Mouse (Mus musculus) hindbrain, embryonic 16.5 days (tissue): ENCODE measurements around the gene Cox5a. TPM values are rescaled to one million over a fixed set of nuclear protein-coding genes. Genes with fewer than 3 reads are reported as not detected.

Experiments
- ATAC-seq: fragments of 200-750 bp; cut with Nextera tagmentation; 2 replicates; pipeline ENCODE4 v1.8.0; 2017; ENCODE audit warnings: moderate TSS enrichment, moderate library complexity
- H3K27ac ChIP-seq: fragments of 300-500 bp; sonication (generic); 2 replicates; pipeline ENCODE4 v1.5.1; 2014; ENCODE audit warnings: low read depth, mild to moderate bottlenecking, control low read depth, low read length, moderate library complexity
- H3K27me3 ChIP-seq: fragments of 300-500 bp; sonication (generic); replicated peaks from 2 replicates; pipeline ENCODE4 v1.6.1; 2014; ENCODE audit warnings: low read length; ENCODE audit not compliant: control insufficient read depth, insufficient read depth
- H3K36me3 ChIP-seq: fragments of 300-500 bp; sonication (generic); 2 replicates; pipeline ENCODE4 v1.6.1; 2014; ENCODE audit warnings: mild to moderate bottlenecking, low read length, moderate library complexity, mixed read lengths; ENCODE audit not compliant: control insufficient read depth, insufficient read depth
- H3K4me1 ChIP-seq: fragments of 300-500 bp; sonication (generic); 2 replicates; pipeline ENCODE4 v1.6.1; 2014; ENCODE audit warnings: low read depth, low read length; ENCODE audit not compliant: control insufficient read depth, insufficient read depth
- H3K4me2 ChIP-seq: fragments of 300-500 bp; sonication (generic); 2 replicates; pipeline ENCODE4 v1.6.1; 2014; ENCODE audit warnings: mild to moderate bottlenecking, low read length, control low read depth, moderate library complexity
- H3K4me3 ChIP-seq: fragments of 300-500 bp; sonication (generic); 2 replicates; pipeline ENCODE4 v1.5.1; 2014; ENCODE audit warnings: mild to moderate bottlenecking, low read length, control low read depth, moderate library complexity
- H3K9ac ChIP-seq: fragments of 300-500 bp; sonication (generic); 2 replicates; pipeline ENCODE4 v1.6.1; 2014; ENCODE audit warnings: low read depth, mild to moderate bottlenecking, control low read depth, low read length, moderate library complexity
- H3K9me3 ChIP-seq: fragments of 300-500 bp; sonication (generic); 2 replicates; pipeline ENCODE4 v1.6.1; 2014; ENCODE audit warnings: mild to moderate bottlenecking, low read length, moderate library complexity; ENCODE audit not compliant: control insufficient read depth
- WGBS: fragments of 180-500 bp; shearing (Covaris S2); extraction: QIAGEN DNeasy Blood & Tissue Kit; methylation state at CpG from one replicate; pipeline ENCODE4 v1.1.7; 2014; 5-methylcytosine and 5-hydroxymethylcytosine counted together
- polyA plus RNA-seq: library from polyadenylated mRNA; unstranded; fragments of >200 nt; fragmentation: Nextera tagmentation; extraction: Ambion mirVana; gene quantifications from 2 replicates; pipeline ENCODE4 v1.2.1, GENCODE M21; 2015

Gene Cox5a
- polyA plus RNA-seq, 1 experiment from 2014 or later: 1,047 TPM

- H3K27ac ChIP-seq: peak overlapping the region; percentile 95; the same call in 1 of the 2 replicates
- WGBS: 39% methylated on average over 7 of the region's 7 CpGs
- ATAC-seq: no peak
Observed at GRCm38 (mm10) chr9:57522114-57522860, 1.2 kb downstream of the Cox5a start.

DNA sequence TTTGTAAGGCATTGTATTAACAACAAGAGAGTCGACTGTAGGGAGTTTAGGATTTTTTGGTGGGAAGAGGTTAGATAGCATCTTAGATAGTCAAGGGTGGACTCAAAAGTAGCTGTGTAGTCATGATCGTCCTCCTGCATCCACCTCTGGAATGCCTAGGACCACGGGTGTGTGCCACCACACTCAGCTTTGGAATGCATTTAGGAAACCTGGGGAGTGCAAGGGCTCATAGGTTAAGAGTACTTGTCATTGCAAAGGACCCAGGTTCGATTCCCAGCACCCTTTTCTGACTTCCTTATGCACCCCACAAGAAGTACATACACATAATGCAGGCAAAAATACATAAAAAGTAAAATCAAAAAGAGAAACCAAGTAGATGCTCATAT lies 1.8 kb downstream of the Cox5a start:
- 80% methylated on average over 4 of the region's 4 CpGs for WGBS
- Histone ChIP-seq H3K4me1 (peaks cover 25% of the 10 kb centered on the region), H3K9ac (no peak overlapping the region), H3K36me3 (no peaks in the 10 kb centered on the region), H3K27ac (no peak overlapping the region), H3K9me3 (no peaks in the 10 kb centered on the region), H3K27me3 (no peaks in the 10 kb centered on the region), H3K4me3 (peak overlapping the region; percentile 98), H3K4me2 (peak overlapping the region; percentile 79)
- no peak for ATAC-seq

More at GRCm38 (mm10) chr9:57522114-57522860, 1.2 kb downstream of the Cox5a start:
- Histone ChIP-seq H3K9ac (peak overlapping the region; percentile 98), H3K4me3 (peak overlapping the region; percentile 98), H3K4me2 (peak overlapping the region; percentile 79), H3K36me3 (no peaks in the 10 kb centered on the region), H3K4me1 (peaks cover 25% of the 10 kb centered on the region), H3K9me3 (no peaks in the 10 kb centered on the region), H3K27me3 (no peaks in the 10 kb centered on the region)

- Histone ChIP-seq H3K4me2 (0 out of 2 replicates have a peak overlapping the region, but pooled peaks have one; percentile 5), H3K36me3 (no peaks in the 10 kb centered on the region), H3K9me3 (no peaks in the 10 kb centered on the region), H3K27ac (no peak overlapping the region), H3K27me3 (no peaks in the 10 kb centered on the region), H3K4me1 (peaks cover 25% of the 10 kb centered on the region), H3K4me3 (no peak overlapping the region), H3K9ac (no peak overlapping the region)
- 86% methylated on average over 1 of the region's 1 CpGs for WGBS
- ATAC-seq: no peak
Observed at GRCm38 (mm10) chr9:57523754-57524153, 2.7 kb downstream of the Cox5a start.

DNA sequence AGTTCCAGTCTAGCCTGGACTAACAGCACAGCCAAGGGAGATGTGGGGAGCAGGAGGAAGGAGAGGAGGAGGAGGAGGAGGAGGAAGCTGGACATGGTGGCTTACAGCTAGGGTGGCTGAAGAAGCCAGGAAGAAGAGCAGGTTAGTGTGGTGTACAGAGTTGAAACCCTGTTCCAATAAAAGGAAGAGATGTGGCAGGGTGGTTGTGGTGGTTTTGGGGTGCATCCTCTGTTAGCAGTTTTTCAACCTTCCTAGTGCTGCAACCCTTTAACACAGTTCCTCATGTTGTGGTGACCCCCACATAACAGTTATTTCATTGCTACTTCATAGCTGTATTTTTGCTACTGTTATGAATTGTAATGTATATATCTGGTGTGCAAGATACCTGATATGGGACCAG lies 3.4 kb downstream of the Cox5a start:
- Histone ChIP-seq H3K9me3 (no peaks in the 10 kb centered on the region), H3K36me3 (no peaks in the 10 kb centered on the region), H3K9ac (no peak overlapping the region), H3K27ac (no peak overlapping the region), H3K27me3 (no peaks in the 10 kb centered on the region), H3K4me1 (peaks cover 25% of the 10 kb centered on the region), H3K4me2 (0 out of 2 replicates have a peak overlapping the region, but pooled peaks have one; percentile 5), H3K4me3 (no peak overlapping the region)
- no peak for ATAC-seq

GRCm38 (mm10) chr9:57525516-57525915 lies 4.4 kb downstream of the Cox5a start:
- Histone ChIP-seq H3K4me1 (peaks cover 25% of the 10 kb centered on the region), H3K9me3 (no peaks in the 10 kb centered on the region), H3K4me3 (no peak overlapping the region), H3K36me3 (no peaks in the 10 kb centered on the region; the same call in 1 of the 2 replicates), H3K27me3 (no peaks in the 10 kb centered on the region), H3K27ac (no peak overlapping the region), H3K4me2 (no peak overlapping the region), H3K9ac (no peak overlapping the region)
- 88% methylated on average over 2 of the region's 2 CpGs for WGBS
- ATAC-seq: no peak

DNA sequence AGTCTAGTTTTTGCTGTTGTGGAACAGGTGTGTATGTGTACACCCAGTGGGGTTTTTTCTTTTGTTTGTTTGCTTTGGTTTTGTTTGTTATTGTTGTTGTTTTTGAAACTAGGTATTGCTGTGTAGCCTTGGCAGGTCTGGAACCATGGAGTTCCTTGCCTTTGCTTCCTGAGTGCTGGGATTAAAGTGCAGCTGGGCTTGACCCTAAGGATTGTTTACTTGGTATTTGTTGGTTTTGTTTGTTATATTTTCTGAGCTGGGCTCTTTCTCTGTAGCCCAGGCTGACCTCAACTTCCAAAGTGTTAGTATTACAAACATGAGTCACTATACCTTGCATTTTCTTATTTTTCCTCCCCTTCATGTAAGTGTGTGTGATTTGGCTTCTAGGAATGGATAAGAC lies 5.4 kb downstream of the Cox5a start:
- Histone ChIP-seq H3K36me3 (peaks cover 3% of the 10 kb centered on the region; the same call in 1 of the 2 replicates), H3K9me3 (no peaks in the 10 kb centered on the region), H3K27ac (no peak overlapping the region), H3K27me3 (no peaks in the 10 kb centered on the region), H3K4me1 (peaks cover 25% of the 10 kb centered on the region), H3K4me3 (no peak overlapping the region), H3K9ac (no peak overlapping the region), H3K4me2 (no peak overlapping the region)
- no peak for ATAC-seq

- no peak overlapping the region for H3K4me3 ChIP-seq
- peaks cover 4% of the 10 kb centered on the region for H3K4me1 ChIP-seq
- H3K27me3 ChIP-seq: no peaks in the 10 kb centered on the region
- no peak overlapping the region for H3K9ac ChIP-seq
- H3K27ac ChIP-seq: no peak overlapping the region
- H3K36me3 ChIP-seq: peaks cover 12% of the 10 kb centered on the region; the same call in 1 of the 2 replicates
- ATAC-seq: no peak
- no peaks in the 10 kb centered on the region for H3K9me3 ChIP-seq
- 82% methylated on average over 1 of the region's 1 CpGs for WGBS
- H3K4me2 ChIP-seq: no peak overlapping the region
Observed at GRCm38 (mm10) chr9:57531946-57532345, 10.9 kb downstream of the Cox5a start.

GRCm38 (mm10) chr9:57536362-57536761 lies 15.3 kb downstream of the Cox5a start:
- ATAC-seq: no peak
- no peak overlapping the region for H3K27ac ChIP-seq
- H3K36me3 ChIP-seq: peaks cover 15% of the 10 kb centered on the region; the same call in 1 of the 2 replicates
- no peak overlapping the region for H3K9ac ChIP-seq
- 90% methylated on average over 5 of the region's 5 CpGs for WGBS
- no peak overlapping the region for H3K4me3 ChIP-seq
- no peaks in the 10 kb centered on the region for H3K27me3 ChIP-seq
- peaks cover 14% of the 10 kb centered on the region for H3K4me1 ChIP-seq
- H3K9me3 ChIP-seq: no peaks in the 10 kb centered on the region
- H3K4me2 ChIP-seq: peak overlapping the region; percentile 54

- Histone ChIP-seq H3K9ac (peak within 1 kb of the TSS; percentile 84), H3K36me3 (peaks cover 8% of the 10 kb centered on the region; the same call in 1 of the 2 replicates)
Observed at GRCm38 (mm10) chr9:57537044-57537727, 16.1 kb downstream of the Cox5a start, which contains the start of gene Fam219b. Gene Fam219b, plus strand, starts transcription at chr9:57537528.

More at GRCm38 (mm10) chr9:57537044-57537727, 16.1 kb downstream of the Cox5a start, which contains the start of gene Fam219b:
- Histone ChIP-seq H3K4me1 (peaks cover 16% of the 10 kb centered on the region), H3K27me3 (no peaks in the 10 kb centered on the region), H3K4me3 (peak within 1 kb of the TSS; percentile 68), H3K4me2 (peak within 1 kb of the TSS; percentile 54), H3K9me3 (no peaks in the 10 kb centered on the region), H3K27ac (peak within 1 kb of the TSS; percentile 87)
- peak; percentile 93 for ATAC-seq
- WGBS: under 1% methylated on average over 45 of the region's 45 CpGs
